Mouse (Mus musculus) myocyte (in vitro differentiated cells): ENCODE results near the gene Polr2b. TPM values are rescaled to one million over a fixed set of nuclear protein-coding genes. Genes with fewer than 3 reads are reported as not detected.

Source experiments
- H3K27me3 ChIP-seq: one replicate; pipeline ENCODE4 v1.6.1; 2011; ENCODE audit not compliant: control insufficient read depth, insufficient read depth, insufficient read length
- H3K36me3 ChIP-seq: one replicate; pipeline ENCODE4 v1.6.1; 2011; ENCODE audit not compliant: control insufficient read depth, insufficient read depth
- H3K4me2 ChIP-seq: one replicate; pipeline ENCODE4 v1.6.1; 2011; ENCODE audit warnings: low read depth, control low read depth
- H3K4me3 ChIP-seq: one replicate; pipeline ENCODE4 v1.5.1; 2011; ENCODE audit warnings: mild to moderate bottlenecking, control low read depth, moderate library complexity
- H3K79me2 ChIP-seq: one replicate; pipeline ENCODE4 v1.6.1; 2011; ENCODE audit not compliant: control insufficient read depth, insufficient read depth
- H3ac ChIP-seq: one replicate; pipeline ENCODE4 v1.6.1; 2011; ENCODE audit not compliant: control insufficient read depth, insufficient read length
- CEBPB ChIP-seq: IDR thresholded peaks from 2 replicates; pipeline ENCODE4 v1.6.1; 2011; ENCODE audit warnings: mild to moderate bottlenecking, moderate library complexity; ENCODE audit not compliant: poor library complexity, insufficient read depth, severe bottlenecking
- E2F4 ChIP-seq: IDR thresholded peaks from one replicate; pipeline ENCODE4 v1.6.1; 2011; ENCODE audit warnings: mild to moderate bottlenecking, control low read depth, moderate library complexity; ENCODE audit not compliant: insufficient read depth
- MAX ChIP-seq: IDR thresholded peaks from one replicate; pipeline ENCODE4 v1.6.1; 2011; ENCODE audit warnings: low read depth, mild to moderate bottlenecking, control low read depth
- MYOD1 ChIP-seq, 3 experiments: IDR thresholded peaks; one replicate each; pipeline ENCODE4 v1.6.1; 2011; ENCODE audit warnings: control low read depth in 2 of 3, low read depth in 2 of 3, mild to moderate bottlenecking in 2 of 3, moderate library complexity in 1 of 3; ENCODE audit not compliant: insufficient read length in 2 of 3, control insufficient read depth in 1 of 3
- MYOG ChIP-seq, 3 experiments: IDR thresholded peaks; one replicate each; pipeline ENCODE4 v1.6.1; 2011; ENCODE audit warnings: control low read depth in 2 of 3, low read depth in 2 of 3, mild to moderate bottlenecking in 2 of 3; ENCODE audit not compliant: insufficient read length in 2 of 3, control insufficient read depth in 1 of 3, insufficient read depth in 1 of 3
- POLR2A ChIP-seq: IDR thresholded peaks from one replicate; pipeline ENCODE4 v1.6.1; 2011; ENCODE audit warnings: low read depth, mild to moderate bottlenecking, control low read depth, moderate library complexity; ENCODE audit not compliant: insufficient read length
- POLR2AphosphoS2 ChIP-seq: IDR thresholded peaks from one replicate; pipeline ENCODE4 v1.6.1; 2011; ENCODE audit warnings: low read depth, control low read depth; ENCODE audit not compliant: insufficient read length
- REST ChIP-seq: IDR thresholded peaks from one replicate; pipeline ENCODE4 v1.6.1; 2011; ENCODE audit warnings: mild to moderate bottlenecking, control low read depth, moderate library complexity; ENCODE audit not compliant: insufficient read depth, insufficient read length
- SRF ChIP-seq: IDR thresholded peaks from one replicate; pipeline ENCODE4 v1.6.1; 2011; ENCODE audit warnings: low read depth; ENCODE audit not compliant: control insufficient read depth, insufficient read length
- TCF12 ChIP-seq: IDR thresholded peaks from one replicate; pipeline ENCODE4 v1.6.1; 2011; ENCODE audit warnings: mild to moderate bottlenecking, control low read depth; ENCODE audit not compliant: poor library complexity, insufficient read depth, severe bottlenecking
- TCF3 ChIP-seq: IDR thresholded peaks from one replicate; pipeline ENCODE4 v1.6.1; 2011; ENCODE audit warnings: low read depth, control low read depth; ENCODE audit not compliant: insufficient read length
- USF1 ChIP-seq: IDR thresholded peaks from one replicate; pipeline ENCODE4 v1.6.1; 2011; ENCODE audit warnings: low read depth, mild to moderate bottlenecking, control low read depth, moderate library complexity
- polyA plus RNA-seq: library from polyadenylated mRNA; unstranded; fragments of >200 nt; fragmentation: generic; extraction: Trizol; gene quantifications from one replicate; pipeline ENCODE4 v1.2.1, GENCODE M21; 2012; ENCODE audit warnings: missing spikeins

Gene Polr2b
- polyA plus RNA-seq, 1 experiment, result 19.5 TPM

DNA sequence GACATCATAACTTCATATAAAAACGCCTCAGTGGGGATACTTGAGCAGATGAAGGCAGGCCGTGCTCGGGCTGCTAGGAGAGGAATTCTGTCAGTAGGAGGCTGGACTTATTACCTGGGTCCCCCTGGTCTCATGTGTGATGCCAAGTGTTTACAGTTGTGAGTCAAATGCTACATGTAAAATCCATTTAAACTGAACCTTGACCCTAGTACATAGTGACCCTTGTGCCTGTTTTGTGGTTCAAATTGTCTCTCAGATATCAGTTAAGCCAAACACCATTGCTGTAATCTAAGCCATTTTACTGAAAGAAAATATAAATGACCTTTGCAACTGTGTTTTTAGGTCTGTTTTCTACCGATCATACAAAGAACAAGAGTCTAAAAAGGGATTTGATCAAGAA lies 30.1 kb downstream of the Polr2b start:
- peaks cover 62% of the 10 kb centered on the region for H3K36me3 ChIP-seq
- no peak overlapping the region for H3K4me3 ChIP-seq
- H3K27me3 ChIP-seq, result no peaks in the 10 kb centered on the region
- H3ac ChIP-seq, result no peak overlapping the region
- H3K4me2 ChIP-seq, result no peak overlapping the region
- no peaks in the 10 kb centered on the region for H3K79me2 ChIP-seq
- TF ChIP-seq CEBPB (no peak), MYOG (IDR thresholded peaks at IDR 0.05; ENCODE audit: control insufficient read depth in 1 of 3, insufficient read depth in 1 of 3, insufficient read length in 2 of 3, low read depth in 2 of 3) (no peak), MAX (no peak), TCF12 (no peak), POLR2A (no peak), TCF3 (no peak), E2F4 (no peak), POLR2AphosphoS2 (no peak), USF1 (no peak), SRF (no peak), REST (no peak), MYOD1 (IDR thresholded peaks at IDR 0.05; ENCODE audit: control insufficient read depth in 1 of 3, insufficient read length in 2 of 3, low read depth in 2 of 3) (no peak)

DNA sequence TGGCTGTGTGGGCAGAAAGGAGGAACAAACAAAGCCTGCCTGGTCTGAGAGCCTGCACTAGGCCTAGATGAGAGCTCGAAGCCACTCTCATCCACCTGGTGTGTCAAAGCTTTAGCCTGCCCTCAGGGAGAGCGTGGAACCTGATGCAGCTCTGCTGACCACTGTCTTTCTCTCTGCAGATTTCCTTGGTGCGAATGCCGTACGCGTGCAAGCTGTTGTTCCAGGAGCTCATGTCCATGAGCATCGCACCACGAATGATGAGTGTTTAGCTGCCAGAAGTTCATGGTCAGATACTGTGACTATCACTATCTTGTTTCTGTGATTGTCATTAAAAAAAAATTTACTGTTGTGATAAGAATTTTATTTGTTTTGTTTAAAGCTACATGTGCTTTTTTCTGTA lies 39.0 kb downstream of the Polr2b start:
- H3K79me2 ChIP-seq, result no peaks in the 10 kb centered on the region
- peaks cover 37% of the 10 kb centered on the region for H3K36me3 ChIP-seq
- TF ChIP-seq REST (no peak), CEBPB (no peak), MYOD1 (IDR thresholded peaks at IDR 0.05; ENCODE audit: control insufficient read depth in 1 of 3, insufficient read length in 2 of 3, low read depth in 2 of 3) (no peak)
- no peak overlapping the region for H3K4me3 ChIP-seq
- no peaks in the 10 kb centered on the region for H3K27me3 ChIP-seq
- no peak overlapping the region for H3ac ChIP-seq
- no peak overlapping the region for H3K4me2 ChIP-seq

DNA sequence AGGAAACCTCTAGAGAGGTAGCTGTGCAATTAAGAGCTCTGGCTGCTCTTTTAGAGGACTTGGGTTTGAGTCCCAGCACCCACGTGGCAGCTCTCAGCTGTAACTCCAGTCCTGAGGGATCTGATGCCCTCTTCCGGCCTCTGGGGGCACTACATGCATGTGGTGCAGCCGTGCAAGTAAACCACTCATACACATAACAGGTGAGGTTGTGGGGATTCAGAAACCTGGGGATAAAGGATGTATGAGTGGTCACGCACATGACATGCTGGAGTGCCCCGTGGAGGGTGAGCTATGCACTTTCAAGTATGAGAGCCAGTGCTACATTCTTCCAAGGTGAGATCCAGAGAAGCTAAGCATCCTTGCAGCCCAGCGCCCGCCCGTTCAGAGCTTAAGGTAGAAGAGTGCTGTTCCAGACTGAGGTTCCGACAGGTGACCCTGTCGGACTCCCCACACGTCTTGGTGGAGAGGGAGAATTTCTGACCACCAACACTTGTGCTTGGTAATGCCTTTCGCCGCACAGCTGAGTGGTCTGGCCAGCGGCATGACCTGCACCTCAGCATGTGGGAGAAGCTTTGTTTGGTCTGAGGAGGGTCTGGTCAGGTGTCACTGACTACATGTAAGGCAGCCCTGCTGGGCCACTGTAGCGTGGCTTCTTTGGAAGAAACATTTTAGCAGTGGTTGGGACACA lies 40.2 kb downstream of the Polr2b start:
- Histone ChIP-seq H3K4me2 (no peak overlapping the region), H3K79me2 (no peaks in the 10 kb centered on the region), H3K4me3 (no peak overlapping the region), H3K27me3 (no peaks in the 10 kb centered on the region), H3K36me3 (peaks cover 25% of the 10 kb centered on the region), H3ac (no peak overlapping the region)
- no peak for TF ChIP-seq MYOG (IDR thresholded peaks at IDR 0.05; ENCODE audit: control insufficient read depth in 1 of 3, insufficient read depth in 1 of 3, insufficient read length in 2 of 3, low read depth in 2 of 3)
- TF ChIP-seq CEBPB, result no peak
- no peak for TF ChIP-seq USF1
- TF ChIP-seq SRF, result no peak
- no peak for TF ChIP-seq POLR2A
- TF ChIP-seq TCF12, result no peak
- TF ChIP-seq POLR2AphosphoS2, result no peak
- no peak for TF ChIP-seq TCF3
- TF ChIP-seq MAX, result no peak

DNA sequence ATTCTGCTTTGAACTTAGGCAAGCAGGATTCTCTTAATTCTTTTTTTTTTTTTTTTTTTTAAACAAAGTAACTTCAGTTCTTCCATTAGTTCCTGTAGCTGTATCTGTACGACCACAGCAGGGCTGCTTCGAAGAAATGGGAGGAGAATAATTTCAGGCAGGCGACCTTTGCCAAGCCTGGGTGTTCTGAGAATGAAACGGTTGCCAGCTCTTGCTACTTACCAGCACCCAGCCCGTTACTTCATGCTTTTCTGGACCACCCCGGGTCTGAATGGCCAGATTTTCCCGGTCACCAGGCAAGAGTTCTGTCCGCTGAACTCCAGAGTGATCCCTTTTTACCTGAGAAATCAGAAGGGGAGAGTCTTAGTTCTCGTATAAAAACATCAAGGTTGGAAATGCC lies 41.7 kb downstream of the Polr2b start:
- TF ChIP-seq USF1, result no peak
- no peak for TF ChIP-seq E2F4
- TF ChIP-seq MAX, result no peak
- TF ChIP-seq CEBPB, result no peak
- TF ChIP-seq SRF, result no peak
- TF ChIP-seq MYOD1 (IDR thresholded peaks at IDR 0.05; ENCODE audit: control insufficient read depth in 1 of 3, insufficient read length in 2 of 3, low read depth in 2 of 3), result no peak
- no peak for TF ChIP-seq POLR2A
- H3K27me3 ChIP-seq, result no peaks in the 10 kb centered on the region
- H3K4me3 ChIP-seq, result no peak overlapping the region
- H3K4me2 ChIP-seq, result no peak overlapping the region
- peaks cover 15% of the 10 kb centered on the region for H3K36me3 ChIP-seq
- H3K79me2 ChIP-seq, result no peaks in the 10 kb centered on the region
- no peak overlapping the region for H3ac ChIP-seq

- no peak for TF ChIP-seq USF1
- no peak for TF ChIP-seq TCF3
- no peak for TF ChIP-seq TCF12
- no peak for TF ChIP-seq CEBPB
- peak in 1 of 3 experiments; percentile 9 for TF ChIP-seq MYOG (IDR thresholded peaks at IDR 0.05; ENCODE audit: control insufficient read depth in 1 of 3, insufficient read depth in 1 of 3, insufficient read length in 2 of 3, low read depth in 2 of 3)
- peak in 1 of 3 experiments; percentile 12 for TF ChIP-seq MYOD1 (IDR thresholded peaks at IDR 0.05; ENCODE audit: control insufficient read depth in 1 of 3, insufficient read length in 2 of 3, low read depth in 2 of 3)
- TF ChIP-seq REST, result no peak
- no peak for TF ChIP-seq POLR2A
- no peak for TF ChIP-seq POLR2AphosphoS2
- no peak for TF ChIP-seq SRF
- no peak for TF ChIP-seq E2F4
- TF ChIP-seq MAX, result no peak
- Histone ChIP-seq H3K27me3 (no peaks in the 10 kb centered on the region), H3K4me3 (no peak overlapping the region), H3K36me3 (no peaks in the 10 kb centered on the region), H3K4me2 (peak overlapping the region; percentile 63), H3ac (no peak overlapping the region), H3K79me2 (no peaks in the 10 kb centered on the region)
Measured at GRCm38 (mm10) chr5:77354361-77354787, 44.4 kb downstream of the Polr2b start.
